Mouse (Mus musculus): Measurements from ENCODE around the gene Neurl2. TPM values are rescaled to one million over a fixed set of nuclear protein-coding genes. Genes with fewer than 3 reads are reported as not detected.
"Not testable (repeated sequence)": the region's sequence is repeated elsewhere in the genome, so short reads cannot be mapped to it uniquely, and the experiment has no call there.

Gene Neurl2
- polyA plus RNA-seq, 1 experiment from 2014 or later: 7.5 TPM

GRCm38 (mm10) chr2:164806614-164807013 lies 26.6 kb downstream of the Neurl2 start:
- Histone ChIP-seq H3K27ac (ENCODE audit: low read length) (peak overlapping the region; percentile 33; the same call in 1 of the 2 replicates), H3K4me2 (ENCODE audit: low read depth, low read length) (peak overlapping the region; percentile 59; the same call in 1 of the 2 replicates), H3K4me3 (ENCODE audit: low read length) (0 out of 2 replicates have a peak overlapping the region, but pooled peaks have one; percentile 67), H3K4me1 (ENCODE audit: control insufficient read depth, insufficient read depth, low read length) (peaks cover 13% of the 10 kb centered on the region), H3K9me3 (ENCODE audit: control insufficient read depth, low read length) (no peaks in the 10 kb centered on the region), H3K9ac (ENCODE audit: low read depth, low read length) (no peak overlapping the region), H3K36me3 (ENCODE audit: control insufficient read depth, insufficient read depth, low read length) (no peaks in the 10 kb centered on the region; the same call in 1 of the 2 replicates), H3K27me3 (replicated peaks; ENCODE audit: control insufficient read depth, insufficient read depth, low read length) (no peaks in the 10 kb centered on the region)
- 58% methylated on average over 7 of the region's 7 CpGs for WGBS
- 0 out of 2 replicates have a peak, but pooled peaks have one; percentile 15 for ATAC-seq

GRCm38 (mm10) chr2:164805332-164805718 lies 27.9 kb downstream of the Neurl2 start:
- Histone ChIP-seq H3K9ac (ENCODE audit: low read depth, low read length) (peak overlapping the region; percentile 74), H3K36me3 (ENCODE audit: control insufficient read depth, insufficient read depth, low read length) (peaks cover under 1% of the 10 kb centered on the region; the same call in 1 of the 2 replicates), H3K9me3 (ENCODE audit: control insufficient read depth, low read length) (no peaks in the 10 kb centered on the region), H3K27ac (ENCODE audit: low read length) (peak overlapping the region; percentile 82), H3K27me3 (replicated peaks; ENCODE audit: control insufficient read depth, insufficient read depth, low read length) (no peaks in the 10 kb centered on the region), H3K4me1 (ENCODE audit: control insufficient read depth, insufficient read depth, low read length) (peaks cover 13% of the 10 kb centered on the region), H3K4me3 (ENCODE audit: low read length) (peak overlapping the region; percentile 67), H3K4me2 (ENCODE audit: low read depth, low read length) (peak overlapping the region; percentile 59)
- WGBS: under 1% methylated on average over 21 of the region's 21 CpGs
- ATAC-seq: peak; percentile 71

GRCm38 (mm10) chr2:164804533-164805331 lies 28.5 kb downstream of the Neurl2 start, which contains the start of the genes Acot8 and Zswim3:
Gene Acot8 (minus strand): TSS chr2:164804882.
Gene Zswim3 (plus strand): TSS chr2:164805098.
- H3K27me3 ChIP-seq (replicated peaks; ENCODE audit: control insufficient read depth, insufficient read depth, low read length): no peaks in the 10 kb centered on the region
- H3K9me3 ChIP-seq (ENCODE audit: control insufficient read depth, low read length): no peaks in the 10 kb centered on the region
- ATAC-seq: peak; percentile 96
- WGBS: under 1% methylated on average over 47 of the region's 47 CpGs
- H3K36me3 ChIP-seq (ENCODE audit: control insufficient read depth, insufficient read depth, low read length): peaks cover 2% of the 10 kb centered on the region; the same call in 1 of the 2 replicates
- peak within 1 kb of the TSS; percentile 82 for H3K9ac ChIP-seq (ENCODE audit: low read depth, low read length)
- H3K4me3 ChIP-seq (ENCODE audit: low read length): peak within 1 kb of the TSS; percentile 67
- H3K4me2 ChIP-seq (ENCODE audit: low read depth, low read length): peak within 1 kb of the TSS; percentile 60
- peaks cover 13% of the 10 kb centered on the region for H3K4me1 ChIP-seq (ENCODE audit: control insufficient read depth, insufficient read depth, low read length)
- H3K27ac ChIP-seq (ENCODE audit: low read length): peak within 1 kb of the TSS; percentile 82

- Histone ChIP-seq H3K4me2 (ENCODE audit: low read depth, low read length) (peak overlapping the region; percentile 60), H3K27ac (ENCODE audit: low read length) (peak overlapping the region; percentile 12), H3K27me3 (replicated peaks; ENCODE audit: control insufficient read depth, insufficient read depth, low read length) (no peaks in the 10 kb centered on the region), H3K4me3 (ENCODE audit: low read length) (peak overlapping the region; percentile 67), H3K4me1 (ENCODE audit: control insufficient read depth, insufficient read depth, low read length) (peaks cover 13% of the 10 kb centered on the region), H3K36me3 (ENCODE audit: control insufficient read depth, insufficient read depth, low read length) (peaks cover 2% of the 10 kb centered on the region; the same call in 1 of the 2 replicates), H3K9me3 (ENCODE audit: control insufficient read depth, low read length) (no peaks in the 10 kb centered on the region), H3K9ac (ENCODE audit: low read depth, low read length) (peak overlapping the region; percentile 82)
- WGBS: 58% methylated on average over 1 of the region's 1 CpGs
- ATAC-seq: no peak
These were observed 29.3 kb downstream of the Neurl2 start for GRCm38 (mm10) chr2:164803921-164804313.

- Histone ChIP-seq H3K27me3 (replicated peaks; ENCODE audit: control insufficient read depth, insufficient read depth, low read length) (no peaks in the 10 kb centered on the region), H3K4me1 (ENCODE audit: control insufficient read depth, insufficient read depth, low read length) (peaks cover 13% of the 10 kb centered on the region), H3K9ac (ENCODE audit: low read depth, low read length) (peak overlapping the region; percentile 82), H3K4me2 (ENCODE audit: low read depth, low read length) (peak overlapping the region; percentile 60), H3K4me3 (ENCODE audit: low read length) (peak overlapping the region; percentile 67), H3K9me3 (ENCODE audit: control insufficient read depth, low read length) (no peaks in the 10 kb centered on the region), H3K36me3 (ENCODE audit: control insufficient read depth, insufficient read depth, low read length) (peaks cover 2% of the 10 kb centered on the region; the same call in 1 of the 2 replicates), H3K27ac (ENCODE audit: low read length) (peak overlapping the region; percentile 12)
- ATAC-seq: no peak
- WGBS: 78% methylated on average over 16 of the region's 16 CpGs
These were observed 29.9 kb downstream of the Neurl2 start for GRCm38 (mm10) chr2:164803201-164803920.

GRCm38 (mm10) chr2:164800252-164801004 lies 32.8 kb downstream of the Neurl2 start:
- Histone ChIP-seq H3K27ac (ENCODE audit: low read length) (no peak overlapping the region), H3K9ac (ENCODE audit: low read depth, low read length) (no peak overlapping the region), H3K36me3 (ENCODE audit: control insufficient read depth, insufficient read depth, low read length) (peaks cover 6% of the 10 kb centered on the region), H3K4me2 (ENCODE audit: low read depth, low read length) (no peak overlapping the region), H3K27me3 (replicated peaks; ENCODE audit: control insufficient read depth, insufficient read depth, low read length) (no peaks in the 10 kb centered on the region), H3K4me3 (ENCODE audit: low read length) (no peak overlapping the region), H3K9me3 (ENCODE audit: control insufficient read depth, low read length) (no peaks in the 10 kb centered on the region), H3K4me1 (ENCODE audit: control insufficient read depth, insufficient read depth, low read length) (peaks cover 9% of the 10 kb centered on the region)
- 88% methylated on average over 13 of the region's 13 CpGs for WGBS
- no peak for ATAC-seq

GRCm38 (mm10) chr2:164798554-164798953 lies 34.7 kb downstream of the Neurl2 start:
- not testable (repeated sequence) for H3K27ac ChIP-seq (ENCODE audit: low read length); H3K9me3 ChIP-seq (ENCODE audit: control insufficient read depth, low read length); ATAC-seq; H3K27me3 ChIP-seq (replicated peaks; ENCODE audit: control insufficient read depth, insufficient read depth, low read length); H3K4me3 ChIP-seq (ENCODE audit: low read length); H3K36me3 ChIP-seq (ENCODE audit: control insufficient read depth, insufficient read depth, low read length); H3K4me1 ChIP-seq (ENCODE audit: control insufficient read depth, insufficient read depth, low read length); H3K4me2 ChIP-seq (ENCODE audit: low read depth, low read length); H3K9ac ChIP-seq (ENCODE audit: low read depth, low read length)
- 77% methylated on average over 6 of the region's 6 CpGs for WGBS

- WGBS: 80% methylated on average over 4 of the region's 4 CpGs
- no peaks in the 10 kb centered on the region for H3K9me3 ChIP-seq (ENCODE audit: control insufficient read depth, low read length)
- peaks cover 23% of the 10 kb centered on the region for H3K36me3 ChIP-seq (ENCODE audit: control insufficient read depth, insufficient read depth, low read length)
- H3K27me3 ChIP-seq (replicated peaks; ENCODE audit: control insufficient read depth, insufficient read depth, low read length): no peaks in the 10 kb centered on the region
- no peak for ATAC-seq
- H3K9ac ChIP-seq (ENCODE audit: low read depth, low read length): no peak overlapping the region
- peaks cover 3% of the 10 kb centered on the region for H3K4me1 ChIP-seq (ENCODE audit: control insufficient read depth, insufficient read depth, low read length)
- H3K27ac ChIP-seq (ENCODE audit: low read length): no peak overlapping the region
- H3K4me3 ChIP-seq (ENCODE audit: low read length): no peak overlapping the region
- no peak overlapping the region for H3K4me2 ChIP-seq (ENCODE audit: low read depth, low read length)
These were observed 37.4 kb downstream of the Neurl2 start for GRCm38 (mm10) chr2:164795868-164796267.

Data from intestine, embryonic 16.5 days (tissue).